ENCODE assay signal across 19 mouse cellular contexts in genomic region chr10:17548629-17549580, GRCm38 (mm10).
DNase-seq lines count a peak whose midpoint lies in the region; ATAC-seq and TF ChIP-seq lines count a peak whose summit lies in the region.
"Had no signal": no experiment of that assay in that cellular context is flagged by ENCODE, and none has a peak within 500 bp of the region (broad histone marks: within the 10 kb centered on the region; RNA-seq: fewer than 3 reads in every experiment).

No protein-coding gene starts in this region.

- no peak overlapping the region for H3K4me2 ChIP-seq in liver, postnatal 0 days (ENCODE audit: low read depth, low read length)
- H3K4me2 ChIP-seq: heart, embryonic 12.5 days; hindbrain, embryonic 15.5 days; midbrain, embryonic 12.5 days had no signal

- H3K9ac ChIP-seq in liver, adult 2 months (ENCODE audit: low read depth, low read length) = no peak overlapping the region
- H3K9ac ChIP-seq in liver, postnatal 0 days (replicated peaks) = no peak overlapping the region
- H3K9ac ChIP-seq: heart, embryonic 12.5 days; hindbrain, embryonic 15.5 days; midbrain, embryonic 12.5 days had no signal

- no peak overlapping the region for H3K27ac ChIP-seq in liver, adult 2 months (replicated peaks; ENCODE audit: insufficient read depth, low read depth, low read length)
- no peak overlapping the region for H3K27ac ChIP-seq in liver, postnatal 0 days (ENCODE audit: low read depth)
- H3K27ac ChIP-seq in limb, embryonic 10.5 days = no peak overlapping the region
- H3K27ac ChIP-seq: embryonic facial prominence, embryonic 10.5 days; hindbrain, embryonic 15.5 days; midbrain, embryonic 12.5 days had no signal

- no peaks in the 10 kb centered on the region for H3K79me2 ChIP-seq in liver, adult 2 months (ENCODE audit: control insufficient read depth, insufficient read depth, low read length)

- no peak for TF ChIP-seq EP300 in liver, postnatal 0 days (IDR thresholded peaks at IDR 0.05; ENCODE audit: low read depth)

- no peak for ATAC-seq in liver, postnatal 0 days
- peak; percentile 57 for ATAC-seq in G1E (ENCODE audit: extremely low read depth, insufficient number of reproducible peaks, low FRiP score, poor library complexity, severe bottlenecking)
- peak; percentile 82 for ATAC-seq in inflammation-experienced regulatory T-cells, adult 6 months
- ATAC-seq: forebrain, embryonic 14.5 days had no signal

- H3K27me3 ChIP-seq in liver, adult 2 months (ENCODE audit: control insufficient read depth, insufficient read depth, low read length) = no peaks in the 10 kb centered on the region
- no peaks in the 10 kb centered on the region for H3K27me3 ChIP-seq in liver, postnatal 0 days (ENCODE audit: insufficient read depth, low read length)
- H3K27me3 ChIP-seq in G1E (ENCODE audit: insufficient read depth, low read length) = no peaks in the 10 kb centered on the region
- no peaks in the 10 kb centered on the region for H3K27me3 ChIP-seq in limb, embryonic 10.5 days (ENCODE audit: low read depth, poor library complexity, severe bottlenecking)
- H3K27me3 ChIP-seq: heart, embryonic 12.5 days; hindbrain, embryonic 15.5 days; midbrain, embryonic 12.5 days had no signal

- no peaks in the 10 kb centered on the region for H3K36me3 ChIP-seq in liver, adult 2 months (ENCODE audit: control insufficient read depth, insufficient read depth, low read length)
- H3K36me3 ChIP-seq in liver, postnatal 0 days (replicated peaks; ENCODE audit: insufficient read depth, low read length) = no peaks in the 10 kb centered on the region
- H3K36me3 ChIP-seq in G1E (replicated peaks) = no peaks in the 10 kb centered on the region
- no peaks in the 10 kb centered on the region for H3K36me3 ChIP-seq in limb, embryonic 10.5 days
- H3K36me3 ChIP-seq: embryonic facial prominence, embryonic 10.5 days; heart, embryonic 12.5 days; hindbrain, embryonic 15.5 days; midbrain, embryonic 12.5 days had no signal

- DNase-seq in liver, adult 2 months (ENCODE audit: extremely low read depth, low read depth, low spot score) = peak; percentile 65
- DNase-seq in liver, postnatal 0 days = no peak
- no peak for DNase-seq in G1E (ENCODE audit: low spot score)
- peak; percentile 18 for DNase-seq in naive thymus-derived CD4-positive, alpha-beta T cell, adult 2 months (ENCODE audit: low read depth)
- no peak for DNase-seq in limb, embryonic 10.5 days (ENCODE audit: low spot score)
- no peak for DNase-seq in thymus, postnatal 10 days (ENCODE audit: low spot score in 2 of 2)
- no peak for DNase-seq in testis, postnatal 10 days (ENCODE audit: low spot score)
- DNase-seq: cerebellum, postnatal 14 days; heart, postnatal 36 days; liver; lung, adult 2 months; lung, postnatal 36 days had no signal

- no peaks in the 10 kb centered on the region for H3K9me3 ChIP-seq in liver, postnatal 0 days (ENCODE audit: low read length)
- H3K9me3 ChIP-seq in G1E (replicated peaks) = no peaks in the 10 kb centered on the region
- H3K9me3 ChIP-seq in limb, embryonic 10.5 days (replicated peaks) = no peaks in the 10 kb centered on the region
- H3K9me3 ChIP-seq: embryonic facial prominence, embryonic 10.5 days; heart, embryonic 12.5 days; hindbrain, embryonic 15.5 days; midbrain, embryonic 12.5 days had no signal

- 61% methylated on average over 14 of the region's 14 CpGs for WGBS in liver, adult 2 months
- WGBS in liver, postnatal 0 days (ENCODE audit: insufficient replicate concordance) = 72% methylated on average over 14 of the region's 14 CpGs
- WGBS in limb, embryonic 10.5 days = 89% methylated on average over 14 of the region's 14 CpGs

- H3K4me1 ChIP-seq in liver, adult 2 months (ENCODE audit: control insufficient read depth, insufficient read depth, low read length) = peaks cover 3% of the 10 kb centered on the region
- H3K4me1 ChIP-seq in liver, postnatal 0 days (ENCODE audit: insufficient read depth) = no peaks in the 10 kb centered on the region
- H3K4me1 ChIP-seq in G1E (ENCODE audit: insufficient read depth, low read depth, low read length) = peaks cover 43% of the 10 kb centered on the region
- H3K4me1 ChIP-seq in limb, embryonic 10.5 days = no peaks in the 10 kb centered on the region
- H3K4me1 ChIP-seq: embryonic facial prominence, embryonic 10.5 days; hindbrain, embryonic 15.5 days; midbrain, embryonic 12.5 days had no signal

- no peak for TF ChIP-seq POLR2A in liver, adult 2 months (IDR thresholded peaks at IDR 0.05; ENCODE audit: extremely low read depth, insufficient read depth, low read length)

- TF ChIP-seq CTCF in liver, adult 2 months (IDR thresholded peaks at IDR 0.05; ENCODE audit: low read depth, low read length) = no peak
- TF ChIP-seq CTCF in liver, postnatal 0 days (IDR thresholded peaks at IDR 0.05; ENCODE audit: low read depth) = no peak
- TF ChIP-seq CTCF in G1E (IDR thresholded peaks at IDR 0.05; ENCODE audit: low read depth, low read length) = no peak

- no peak overlapping the region for H3K4me3 ChIP-seq in liver, adult 2 months (ENCODE audit: insufficient read depth, low read depth, low read length)
- H3K4me3 ChIP-seq in liver, postnatal 0 days (ENCODE audit: low read depth, low read length) = no peak overlapping the region
- H3K4me3 ChIP-seq in G1E (ENCODE audit: low read depth, low read length) = no peak overlapping the region; the same call in 1 of the 2 replicates
- H3K4me3 ChIP-seq in limb, embryonic 10.5 days = no peak overlapping the region
- H3K4me3 ChIP-seq: embryonic facial prominence, embryonic 10.5 days; erythroblast, embryonic 14.5 days; heart, embryonic 12.5 days; hindbrain, embryonic 15.5 days; midbrain, embryonic 12.5 days had no signal

Comparison
In these comparisons a context has a peak if more than half of its experiments do, and no peak if none do; other contexts are left out.
1. DNase-seq: peak in liver, adult 2 months (single experiment) and naive thymus-derived CD4-positive, alpha-beta T cell, adult 2 months (single experiment); none in liver, postnatal 0 days (single experiment), G1E (single experiment), limb, embryonic 10.5 days (single experiment), thymus, postnatal 10 days (0 of 2) and testis, postnatal 10 days (single experiment).